Mouse (Mus musculus) urinary bladder, postnatal 10 days (tissue): ENCODE results near the gene Cdc14b.

Experiments
- DNase-seq: peaks from one replicate; pipeline ENCODE4 v3.0.0; 2022; ENCODE audit warnings: low spot score

The Cdc14b gene

GRCm38 (mm10) chr13:64178746-64179652, 96.1 kb downstream of the Cdc14b start:
- DNase-seq = no peak

- no peak for DNase-seq
These were observed 97.1 kb downstream of the Cdc14b start for GRCm38 (mm10) chr13:64178000-64178399.

GRCm38 (mm10) chr13:64169746-64170145, 105.3 kb downstream of the Cdc14b start:
- no peak for DNase-seq

- DNase-seq = no peak
These were observed 111.9 kb downstream of the Cdc14b start for GRCm38 (mm10) chr13:64163147-64163715.

- no peak for DNase-seq
These were observed 112.5 kb downstream of the Cdc14b start for GRCm38 (mm10) chr13:64162626-64163025.

- no peak for DNase-seq
These were observed 113.0 kb downstream of the Cdc14b start for GRCm38 (mm10) chr13:64161916-64162611.

GRCm38 (mm10) chr13:64161548-64161915, 113.6 kb downstream of the Cdc14b start, which contains the start of gene Habp4:
TSS of gene Habp4 (plus strand) at chr13:64161824.
- DNase-seq = peak; percentile 92

- DNase-seq = no peak
These were observed 118.1 kb downstream of the Cdc14b start for GRCm38 (mm10) chr13:64156966-64157365.

GRCm38 (mm10) chr13:64155171-64155571, 119.9 kb downstream of the Cdc14b start:
- no peak for DNase-seq

- DNase-seq = no peak
These were observed 120.4 kb downstream of the Cdc14b start for GRCm38 (mm10) chr13:64154651-64155050.

GRCm38 (mm10) chr13:64153751-64154267, 121.3 kb downstream of the Cdc14b start:
- DNase-seq = no peak

GRCm38 (mm10) chr13:64153083-64153682, 121.9 kb downstream of the Cdc14b start, which contains the start of gene Zfp367:
TSS of gene Zfp367 (minus strand) at chr13:64153202.
- DNase-seq = peak; percentile 89

- DNase-seq = no peak
These were observed 122.4 kb downstream of the Cdc14b start for GRCm38 (mm10) chr13:64152671-64153082.

- peak; percentile 50 for DNase-seq
These were observed 122.8 kb downstream of the Cdc14b start for GRCm38 (mm10) chr13:64152241-64152669.

GRCm38 (mm10) chr13:64150121-64150520, 125.0 kb downstream of the Cdc14b start:
- DNase-seq = no peak
